In genomic region chr11:119871141-119871540, GRCm38 (mm10) we compare ENCODE assay signal across 20 mouse cellular contexts. TPM values are rescaled to one million over a fixed set of nuclear protein-coding genes. Genes with fewer than 3 reads are reported as not detected.
A peak's percentile ranks its signal among the peaks of the same experiment; 100 is the strongest.
DNase-seq lines count a peak whose midpoint lies in the region; TF ChIP-seq lines count a peak whose summit lies in the region.
"Had no signal": no experiment of that assay in that cellular context is flagged by ENCODE, and none has a peak within 500 bp of the region (broad histone marks: within the 10 kb centered on the region; RNA-seq: fewer than 3 reads in every experiment).

No protein-coding gene starts in this region.

- DNase-seq in ZHBTc4 (ENCODE audit: low read depth, low spot score), result peak; percentile 52
- peak; percentile 40 for DNase-seq in adrenal gland, postnatal 10 days
- no peak for DNase-seq in thymus, adult 2 months
- DNase-seq in thymus, postnatal 36 days, result peak; percentile 28 to 50
- no peak for DNase-seq in gastrocnemius, adult 8-10 months (ENCODE audit: low spot score in 2 of 2)
- DNase-seq in kidney, postnatal 4 days, result no peak
- no peak for DNase-seq in embryo, embryonic 11 days
- DNase-seq: cerebellum, adult 18-20 months; cerebellum, postnatal 10 days; gastrocnemius, postnatal 14 days; kidney, adult 8-10 months; kidney, postnatal 10 days; right cerebral cortex, postnatal 25 days had no signal

- no peaks in the 10 kb centered on the region for H3K27me3 ChIP-seq in thymus, adult 2 months (ENCODE audit: control insufficient read depth, insufficient read depth, low read length)
- H3K27me3 ChIP-seq: heart, embryonic 15.5 days; limb, embryonic 12.5 days; lung, embryonic 15.5 days; midbrain, embryonic 15.5 days had no signal

- TF ChIP-seq CTCF in thymus, adult 2 months (IDR thresholded peaks at IDR 0.05; ENCODE audit: borderline replicate concordance, control insufficient read depth, extremely low read depth, insufficient read depth, low read length, poor library complexity), result 0 out of 2 replicates have a peak, but pooled peaks have one; percentile 9

- peaks cover 19% of the 10 kb centered on the region for H3K4me1 ChIP-seq in thymus, adult 2 months (replicated peaks; ENCODE audit: control insufficient read depth, insufficient read depth, low read length)
- H3K4me1 ChIP-seq: heart, embryonic 10.5 days; heart, embryonic 15.5 days; limb, embryonic 12.5 days; midbrain, embryonic 10.5 days; midbrain, embryonic 15.5 days had no signal

- WGBS in thymus, adult 2 months, result 86% methylated on average over 7 of the region's 7 CpGs

- TF ChIP-seq POLR2A in thymus, adult 2 months (IDR thresholded peaks at IDR 0.05; ENCODE audit: control insufficient read depth, extremely low read depth, insufficient read depth, low read length, poor library complexity), result no peak

- H3K36me3 ChIP-seq in thymus, adult 2 months (ENCODE audit: control insufficient read depth, insufficient read depth, low read length), result peaks cover 14% of the 10 kb centered on the region

- H3K4me3 ChIP-seq in thymus, adult 2 months (ENCODE audit: control insufficient read depth, insufficient read depth, low read length), result no peak overlapping the region
- H3K4me3 ChIP-seq: erythroblast, embryonic 14.5 days; heart, embryonic 10.5 days; heart, embryonic 15.5 days; limb, embryonic 12.5 days; lung, embryonic 15.5 days; midbrain, embryonic 10.5 days; midbrain, embryonic 15.5 days had no signal

- H3K27ac ChIP-seq in thymus, adult 2 months (ENCODE audit: control insufficient read depth, insufficient read depth, low read length), result no peak overlapping the region
- H3K27ac ChIP-seq: heart, embryonic 10.5 days; heart, embryonic 15.5 days; limb, embryonic 12.5 days; lung, embryonic 15.5 days; midbrain, embryonic 10.5 days; midbrain, embryonic 15.5 days had no signal

RNA-seq across cellular contexts. Expression of gene Chmp6, which starts 42.1 kb away (rescaled TPM):
- total RNA-seq in adrenal gland, postnatal 10 days (2021), result 10 to 100 TPM; 34.7 to 40.0 TPM
- 59.2 and 59.7 TPM in 2 replicates for polyA plus RNA-seq in thymus, adult 2 months (2012; rRNA removed)
- total RNA-seq in gastrocnemius, adult 8-10 months (2022), result 10 to 100 TPM; 26.4 to 32.0 (median 30.1) TPM

Comparison
In these comparisons a context has a peak if more than half of its experiments do, and no peak if none do; other contexts are left out.
1. DNase-seq: peak in ZHBTc4 (single experiment), adrenal gland, postnatal 10 days (single experiment) and thymus, postnatal 36 days (2 of 2); none in thymus, adult 2 months (single experiment), gastrocnemius, adult 8-10 months (0 of 2), kidney, postnatal 4 days (0 of 2) and embryo, embryonic 11 days (single experiment).